Comparison of ENCODE assay signal across 9 mouse cellular contexts in genomic region chr6:61315884-61316601, GRCm38 (mm10).
DNase-seq lines count a peak whose midpoint lies in the region; ATAC-seq and TF ChIP-seq lines count a peak whose summit lies in the region.
"Had no signal": no experiment of that assay in that cellular context is flagged by ENCODE, and none has a peak within 500 bp of the region (broad histone marks: within the 10 kb centered on the region; RNA-seq: fewer than 3 reads in every experiment).

No protein-coding gene starts in this region.

- peak; percentile 1 for DNase-seq in MEL-GATA-1-ER (ENCODE audit: extremely low read depth, low read depth)
- DNase-seq in embryo, embryonic 10 days (ENCODE audit: low spot score): peak; percentile 78
- DNase-seq in hindbrain, embryonic 11.5 days (ENCODE audit: low spot score): peak; percentile 57
- peak; percentile 32 for DNase-seq in left cerebral cortex, adult 11 months (ENCODE audit: low spot score)
- DNase-seq in midbrain, embryonic 11.5 days (ENCODE audit: low spot score, missing footprints): peak; percentile 92
- DNase-seq in thymus, postnatal 36 days: peak; percentile 14 to 15

- no peak overlapping the region for H3ac ChIP-seq in C2C12 (ENCODE audit: control insufficient read depth, insufficient read length, low read depth)

- H3K36me3 ChIP-seq in C2C12 (ENCODE audit: control insufficient read depth, insufficient read depth): no peaks in the 10 kb centered on the region
- H3K36me3 ChIP-seq in hindbrain, embryonic 11.5 days (ENCODE audit: control insufficient read depth, insufficient read depth, low read length): no peaks in the 10 kb centered on the region
- no peaks in the 10 kb centered on the region for H3K36me3 ChIP-seq in midbrain, embryonic 11.5 days (ENCODE audit: control insufficient read depth, insufficient read depth, low read length)

- H3K27me3 ChIP-seq in C2C12 (ENCODE audit: control insufficient read depth, insufficient read depth, insufficient read length): no peaks in the 10 kb centered on the region
- no peaks in the 10 kb centered on the region for H3K27me3 ChIP-seq in hindbrain, embryonic 11.5 days (ENCODE audit: control insufficient read depth, insufficient read depth, low read length)
- no peaks in the 10 kb centered on the region for H3K27me3 ChIP-seq in midbrain, embryonic 11.5 days (ENCODE audit: control insufficient read depth, insufficient read depth, low read length)
- H3K27me3 ChIP-seq: megakaryocyte, embryonic 14.5 days had no signal

- H3K4me3 ChIP-seq in C2C12 (ENCODE audit: insufficient read depth, poor library complexity, severe bottlenecking): no peak overlapping the region
- H3K4me3 ChIP-seq in hindbrain, embryonic 11.5 days (ENCODE audit: low read depth, low read length): no peak overlapping the region
- no peak overlapping the region for H3K4me3 ChIP-seq in midbrain, embryonic 11.5 days (ENCODE audit: low read depth, low read length)
- H3K4me3 ChIP-seq: erythroblast, embryonic 14.5 days; megakaryocyte, embryonic 14.5 days had no signal

- no peaks in the 10 kb centered on the region for H3K4me1 ChIP-seq in hindbrain, embryonic 11.5 days (replicated peaks; ENCODE audit: control insufficient read depth, insufficient read depth, low read length)
- no peaks in the 10 kb centered on the region for H3K4me1 ChIP-seq in midbrain, embryonic 11.5 days (ENCODE audit: control insufficient read depth, insufficient read depth, low read length)
- H3K4me1 ChIP-seq: megakaryocyte, embryonic 14.5 days had no signal

- peak; percentile 55 for TF ChIP-seq CTCF in C2C12 (IDR thresholded peaks at IDR 0.05; ENCODE audit: control insufficient read depth, insufficient read depth, insufficient read length)

- no peak overlapping the region for H3K27ac ChIP-seq in hindbrain, embryonic 11.5 days (ENCODE audit: low read depth, low read length)
- H3K27ac ChIP-seq in midbrain, embryonic 11.5 days (ENCODE audit: low read depth, low read length): no peak overlapping the region

- H3K9ac ChIP-seq in hindbrain, embryonic 11.5 days (ENCODE audit: low read depth, low read length): no peak overlapping the region
- no peak overlapping the region for H3K9ac ChIP-seq in midbrain, embryonic 11.5 days (ENCODE audit: low read length)

- no peak overlapping the region for H3K4me2 ChIP-seq in hindbrain, embryonic 11.5 days (replicated peaks; ENCODE audit: low read depth, low read length)
- no peak overlapping the region for H3K4me2 ChIP-seq in midbrain, embryonic 11.5 days

- WGBS in hindbrain, embryonic 11.5 days: 28% methylated on average over 6 of the region's 6 CpGs
- 28% methylated on average over 6 of the region's 6 CpGs for WGBS in midbrain, embryonic 11.5 days

- H3K79me3 ChIP-seq in C2C12 (ENCODE audit: low read depth): no peaks in the 10 kb centered on the region

- no peaks in the 10 kb centered on the region for H3K9me3 ChIP-seq in hindbrain, embryonic 11.5 days (ENCODE audit: control insufficient read depth, low read length)
- H3K9me3 ChIP-seq in midbrain, embryonic 11.5 days (ENCODE audit: control insufficient read depth, low read length): no peaks in the 10 kb centered on the region

- ATAC-seq in hindbrain, embryonic 11.5 days (ENCODE audit: low FRiP score): peak; percentile 66; the same call in 1 of the 2 replicates
- peak; percentile 88 for ATAC-seq in midbrain, embryonic 11.5 days (ENCODE audit: low FRiP score)

- H3K79me2 ChIP-seq in C2C12 (ENCODE audit: control insufficient read depth, insufficient read depth): no peaks in the 10 kb centered on the region

TF ChIP-seq in C2C12, 6 proteins besides CTCF, POLR2A, EP300 and RAD21:
- no peak for TF ChIP-seq MAX (IDR thresholded peaks at IDR 0.05)
- no peak for TF ChIP-seq CEBPB (IDR thresholded peaks at IDR 0.05; ENCODE audit: low read depth)
- TF ChIP-seq USF1 (IDR thresholded peaks at IDR 0.05; ENCODE audit: low read depth): no peak
- TF ChIP-seq MYOG (IDR thresholded peaks at IDR 0.05; ENCODE audit: control insufficient read depth, extremely low read depth, insufficient read length): no peak
- TF ChIP-seq MYOD1 (IDR thresholded peaks at IDR 0.05; ENCODE audit: control insufficient read depth, insufficient read length, low read depth): no peak
- no peak for TF ChIP-seq FOSL1 (IDR thresholded peaks at IDR 0.05; ENCODE audit: insufficient read depth, low read length, poor library complexity, severe bottlenecking)

Comparison
In these comparisons a context has a peak if more than half of its experiments do, and no peak if none do; other contexts are left out.
1. DNase-seq: peak in every context shown above with its lines; median percentile 92 in midbrain, embryonic 11.5 days; 78 in embryo, embryonic 10 days; 57 in hindbrain, embryonic 11.5 days; 32 in left cerebral cortex, adult 11 months; 14 in thymus, postnatal 36 days; 1 in MEL-GATA-1-ER.